Mouse (Mus musculus) adrenal gland (tissue): ENCODE data around the gene Hist1h4a.

Source experiments
- intact Hi-C: fragments of 180-260 bp; cut with DNase I; formaldehyde crosslinking; loops from one replicate; pipeline ENCODE4 v1.15.1; 2025
- microRNA-seq, 2 experiments: library from miRNA; unstranded; fragments of <30 nt; microRNA quantifications; one replicate each; pipeline ENCODE4; 2019

Hist1h4a gene

DNA sequence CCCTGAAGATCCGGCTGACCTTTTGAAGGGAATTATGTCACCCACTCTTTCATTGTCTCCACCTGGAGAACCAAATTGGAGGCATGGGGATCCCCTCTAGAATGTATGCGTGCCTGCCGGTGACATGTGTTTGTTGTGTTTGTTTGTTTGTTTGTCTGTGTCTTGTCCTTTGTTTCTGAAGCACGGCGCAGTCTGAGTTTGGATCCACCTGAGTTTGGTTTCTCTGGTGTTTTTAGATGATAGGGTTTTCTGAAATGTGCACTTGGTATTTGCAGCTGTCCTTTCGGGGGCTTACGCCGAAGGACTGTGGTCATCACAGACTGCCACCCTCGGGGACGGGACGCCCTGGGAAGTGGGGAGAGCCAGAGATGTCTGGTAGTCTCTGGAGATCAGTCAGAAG is 43.9 kb downstream of the Hist1h4a start:
- intact Hi-C loops, result no loop called here

DNA sequence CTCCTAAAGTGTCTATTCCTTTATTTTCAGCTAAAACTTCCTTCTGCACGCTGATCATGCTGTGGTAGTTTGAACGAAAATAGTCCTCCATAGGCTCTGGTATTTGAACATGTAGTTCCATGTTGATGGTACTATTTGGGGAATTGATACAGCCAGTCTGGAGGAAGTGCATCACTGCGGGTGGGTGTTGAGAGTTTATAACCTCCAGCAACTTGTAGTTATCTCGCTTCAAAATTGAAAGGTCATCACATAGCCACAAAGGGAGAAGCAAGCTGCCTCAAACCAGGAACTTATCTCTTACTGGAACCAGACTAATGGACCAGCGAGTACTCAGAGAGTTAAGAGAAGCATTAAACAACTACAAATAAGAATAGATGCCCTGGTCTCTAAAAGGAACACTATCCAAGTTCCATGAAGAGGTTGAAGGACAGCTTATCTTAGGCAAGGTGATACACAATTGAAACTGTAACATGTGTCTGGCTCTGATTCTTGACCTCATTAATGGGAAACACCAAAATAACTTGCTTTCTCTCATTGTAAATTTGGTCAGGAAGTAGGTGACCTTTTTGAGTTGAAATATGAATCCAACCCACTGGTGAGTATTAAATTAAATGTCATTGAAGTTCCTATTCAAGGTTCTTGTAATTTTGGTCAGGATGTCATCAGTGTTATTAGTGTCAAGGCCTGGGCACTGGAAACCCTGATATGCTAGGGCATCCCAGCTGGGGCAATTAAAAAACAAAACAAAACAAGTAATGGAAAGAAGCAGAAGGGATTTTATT is 44.6 kb downstream of the Hist1h4a start:
- intact Hi-C loops, result no loop called here

Small RNA genes within 50 kb of the gene (microRNA-seq; reads per million reads assigned to microRNA genes)
- gene Gm44314, result 0 reads per million in 2 experiments
- gene Gm44484, result 0 reads per million in 2 experiments
